Mouse (Mus musculus) lung, embryonic 14.5 days (tissue): ENCODE data around the gene Ccdc96. TPM values are rescaled to one million over a fixed set of nuclear protein-coding genes. Genes with fewer than 3 reads are reported as not detected.

Source experiments
- ATAC-seq: fragments of 200-750 bp; cut with Nextera tagmentation; 2 replicates; pipeline ENCODE4 v1.8.0; 2017; ENCODE audit warnings: mild to moderate bottlenecking, moderate TSS enrichment, moderate library complexity; ENCODE audit not compliant: insufficient read depth
- DNase-seq: peaks from one replicate; pipeline ENCODE4 v3.0.0-alpha.2; 2015
- H3K27ac ChIP-seq: fragments of 300-500 bp; sonication (generic); 2 replicates; pipeline ENCODE4 v1.5.1; 2014; ENCODE audit warnings: low read depth, mild to moderate bottlenecking, moderate library complexity
- H3K27me3 ChIP-seq: fragments of 300-500 bp; sonication (generic); 2 replicates; pipeline ENCODE4 v1.6.1; 2014; ENCODE audit warnings: low read length, control low read depth; ENCODE audit not compliant: insufficient read depth
- H3K36me3 ChIP-seq: fragments of 300-500 bp; sonication (generic); 2 replicates; pipeline ENCODE4 v1.6.1; 2014; ENCODE audit warnings: control low read depth; ENCODE audit not compliant: insufficient read depth
- H3K4me1 ChIP-seq: fragments of 300-500 bp; sonication (generic); 2 replicates; pipeline ENCODE4 v1.6.1; 2014; ENCODE audit warnings: antibody characterized with exemption, control low read depth; ENCODE audit not compliant: insufficient read depth
- H3K4me2 ChIP-seq: fragments of 300-500 bp; sonication (generic); 2 replicates; pipeline ENCODE4 v1.6.1; 2014; ENCODE audit warnings: mild to moderate bottlenecking
- H3K4me3 ChIP-seq: fragments of 300-500 bp; sonication (generic); 2 replicates; pipeline ENCODE4 v1.5.1; 2014; ENCODE audit warnings: low read depth, low read length
- H3K9ac ChIP-seq: fragments of 300-500 bp; sonication (generic); 2 replicates; pipeline ENCODE4 v1.6.1; 2014
- H3K9me3 ChIP-seq: fragments of 300-500 bp; sonication (generic); 2 replicates; pipeline ENCODE4 v1.6.1; 2016; ENCODE audit warnings: low read depth, low read length, control low read depth
- CTCF ChIP-seq: IDR thresholded peaks from 2 replicates; pipeline ENCODE4 v1.5.1; 2016; ENCODE audit warnings: antibody characterized with exemption, low read depth
- WGBS: fragments of 180-500 bp; shearing (Covaris S2); extraction: QIAGEN DNeasy Blood & Tissue Kit; methylation state at CpG from one replicate; pipeline ENCODE4 v1.1.7; 2014; 5-methylcytosine and 5-hydroxymethylcytosine counted together
- polyA plus RNA-seq: library from polyadenylated mRNA; unstranded; fragments of >200 nt; fragmentation: Nextera tagmentation; extraction: Ambion mirVana; gene quantifications from 2 replicates; pipeline ENCODE4 v1.2.1, GENCODE M21; 2014

Ccdc96 gene
- polyA plus RNA-seq, 1 experiment from 2014 or later, result 0.28 TPM

DNA sequence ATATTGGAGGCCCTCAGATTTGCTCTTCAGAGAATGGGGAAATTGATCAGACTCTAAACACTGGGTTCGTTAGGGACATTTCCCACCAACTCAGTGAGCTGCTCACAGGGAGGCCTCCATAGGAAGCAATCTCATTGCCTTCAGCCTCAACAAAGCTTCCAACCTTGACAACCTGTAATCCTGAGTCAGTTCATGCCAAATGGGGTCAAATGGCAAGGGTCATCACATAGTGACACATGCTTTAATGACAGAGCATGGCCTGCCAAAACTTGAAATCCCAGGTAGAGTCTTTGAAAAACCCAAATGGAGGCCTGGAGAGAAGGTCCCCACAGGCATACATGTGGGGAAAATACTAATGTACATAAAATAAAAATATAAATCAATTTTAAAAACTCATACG lies 42.5 kb downstream of the Ccdc96 start:
- TF ChIP-seq CTCF, result no peak

DNA sequence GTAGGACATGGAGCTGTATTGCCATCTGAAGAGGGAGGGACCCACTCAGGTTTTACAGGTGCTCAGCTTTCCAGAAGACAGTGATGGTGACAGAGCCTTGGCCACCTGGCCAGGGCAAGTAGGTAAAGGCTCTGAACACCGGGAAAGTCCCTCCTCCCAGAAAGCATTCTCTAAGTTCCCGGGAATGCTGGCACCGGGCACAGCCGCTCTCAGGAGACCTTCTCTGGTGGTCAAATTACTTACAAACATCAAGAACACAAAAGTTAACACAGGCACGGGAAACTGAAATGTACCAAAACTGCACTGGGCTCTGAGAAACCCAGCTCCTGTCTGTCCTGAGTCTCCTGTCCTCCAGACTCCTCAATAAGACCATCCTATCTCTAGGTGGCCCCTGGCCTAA lies 45.3 kb downstream of the Ccdc96 start:
- peak overlapping the region; percentile 78 for H3K9ac ChIP-seq
- peak overlapping the region; percentile 82 for H3K4me3 ChIP-seq
- no peaks in the 10 kb centered on the region for H3K27me3 ChIP-seq
- DNase-seq (peak; percentile 15), ATAC-seq (peak; percentile 3; the same call in 1 of the 2 replicates)
- peaks cover under 1% of the 10 kb centered on the region; the same call in 1 of the 2 replicates for H3K36me3 ChIP-seq
- TF ChIP-seq CTCF, result no peak
- peak overlapping the region; percentile 87 for H3K4me2 ChIP-seq
- WGBS, result 3% methylated on average over 5 of the region's 5 CpGs
- H3K27ac ChIP-seq, result peak overlapping the region; percentile 73; the same call in 1 of the 2 replicates
- no peaks in the 10 kb centered on the region for H3K9me3 ChIP-seq
- peaks cover 11% of the 10 kb centered on the region for H3K4me1 ChIP-seq

More for the DNA sequence above, 42.5 kb downstream of the Ccdc96 start:
- no peak overlapping the region for H3K4me2 ChIP-seq
- H3K36me3 ChIP-seq, result peaks cover 22% of the 10 kb centered on the region; the same call in 1 of the 2 replicates
- no peaks in the 10 kb centered on the region for H3K9me3 ChIP-seq
- DNase-seq (no peak), ATAC-seq (no peak)
- H3K9ac ChIP-seq, result no peak overlapping the region
- 95% methylated on average over 2 of the region's 2 CpGs for WGBS
- no peak overlapping the region for H3K27ac ChIP-seq
- H3K4me1 ChIP-seq, result peaks cover 11% of the 10 kb centered on the region
- no peaks in the 10 kb centered on the region for H3K27me3 ChIP-seq
- H3K4me3 ChIP-seq, result no peak overlapping the region

DNA sequence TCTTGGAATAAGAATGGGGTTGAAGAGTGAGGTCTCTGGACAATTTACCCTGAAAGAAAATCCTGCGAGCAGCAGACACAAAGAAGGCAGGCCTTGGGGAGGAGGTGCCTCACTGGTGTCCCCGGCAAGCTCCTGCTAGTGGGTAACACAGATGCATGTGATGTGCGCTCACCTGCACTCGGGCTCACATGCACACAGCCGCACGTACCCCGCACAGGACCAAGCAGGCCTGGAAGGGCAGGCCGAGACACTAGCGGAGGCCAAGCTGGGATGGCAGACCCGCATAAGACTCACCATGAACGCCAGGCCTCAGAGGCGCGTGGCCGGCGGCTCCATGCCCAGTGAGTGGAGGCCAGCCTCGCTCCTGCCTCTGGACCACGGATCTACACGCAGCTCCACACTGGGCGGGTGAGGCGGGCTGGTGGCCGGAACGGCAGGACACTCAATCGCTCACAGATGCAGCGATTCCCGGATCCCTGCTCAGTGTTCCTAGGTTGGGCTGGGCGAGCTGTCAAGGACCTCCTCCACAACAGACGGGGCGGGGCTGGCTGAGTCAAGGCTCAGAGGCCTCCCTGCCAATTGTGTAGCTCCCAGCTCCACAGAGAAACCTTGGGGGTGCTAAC lies 45.9 kb downstream of the Ccdc96 start:
- Histone ChIP-seq H3K4me1 (peaks cover 11% of the 10 kb centered on the region), H3K36me3 (no peaks in the 10 kb centered on the region), H3K9me3 (no peaks in the 10 kb centered on the region), H3K27ac (peak overlapping the region; percentile 73), H3K4me2 (peak overlapping the region; percentile 87), H3K9ac (peak overlapping the region; percentile 78), H3K27me3 (no peaks in the 10 kb centered on the region), H3K4me3 (peak overlapping the region; percentile 82)
- ATAC-seq, result peak; percentile 99
- DNase-seq, result peak; percentile 96
- TF ChIP-seq CTCF, result no peak
- WGBS, result 0% methylated on average over 28 of the region's 28 CpGs

DNA sequence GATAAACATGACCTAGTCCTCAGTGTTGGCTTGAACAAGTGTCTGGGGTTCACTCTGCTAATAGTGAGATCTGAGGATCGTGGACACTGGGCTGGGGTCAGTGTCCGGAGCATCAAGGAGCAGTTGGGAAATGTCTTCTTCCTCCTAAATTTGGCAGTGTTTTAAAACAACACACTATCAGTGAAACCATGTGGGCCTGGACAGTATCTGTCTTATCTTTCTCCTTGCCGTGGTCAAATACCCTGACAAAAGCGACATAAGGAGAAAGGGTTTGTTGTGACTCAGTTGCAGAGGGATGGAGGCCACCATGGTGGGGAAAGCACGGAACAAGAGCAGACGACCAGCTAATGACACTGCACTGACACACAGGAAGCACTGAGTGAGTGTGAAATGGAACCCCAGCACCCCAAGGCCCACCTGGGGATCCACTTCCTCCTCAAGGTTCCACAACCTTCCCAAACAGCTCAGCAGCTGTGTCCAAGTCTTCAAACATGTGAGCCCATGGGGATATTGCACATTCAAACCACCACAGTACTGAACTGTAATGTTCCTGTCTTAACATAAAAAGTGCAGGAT lies 50.2 kb downstream of the Ccdc96 start:
- Histone ChIP-seq H3K4me1 (peaks cover 3% of the 10 kb centered on the region; the same call in 1 of the 2 replicates), H3K9me3 (no peaks in the 10 kb centered on the region), H3K9ac (no peak overlapping the region), H3K4me3 (no peak overlapping the region), H3K4me2 (no peak overlapping the region), H3K27me3 (no peaks in the 10 kb centered on the region), H3K27ac (no peak overlapping the region), H3K36me3 (no peaks in the 10 kb centered on the region)
- 55% methylated on average over 6 of the region's 6 CpGs for WGBS
- ATAC-seq (no peak), DNase-seq (no peak)
- no peak for TF ChIP-seq CTCF

DNA sequence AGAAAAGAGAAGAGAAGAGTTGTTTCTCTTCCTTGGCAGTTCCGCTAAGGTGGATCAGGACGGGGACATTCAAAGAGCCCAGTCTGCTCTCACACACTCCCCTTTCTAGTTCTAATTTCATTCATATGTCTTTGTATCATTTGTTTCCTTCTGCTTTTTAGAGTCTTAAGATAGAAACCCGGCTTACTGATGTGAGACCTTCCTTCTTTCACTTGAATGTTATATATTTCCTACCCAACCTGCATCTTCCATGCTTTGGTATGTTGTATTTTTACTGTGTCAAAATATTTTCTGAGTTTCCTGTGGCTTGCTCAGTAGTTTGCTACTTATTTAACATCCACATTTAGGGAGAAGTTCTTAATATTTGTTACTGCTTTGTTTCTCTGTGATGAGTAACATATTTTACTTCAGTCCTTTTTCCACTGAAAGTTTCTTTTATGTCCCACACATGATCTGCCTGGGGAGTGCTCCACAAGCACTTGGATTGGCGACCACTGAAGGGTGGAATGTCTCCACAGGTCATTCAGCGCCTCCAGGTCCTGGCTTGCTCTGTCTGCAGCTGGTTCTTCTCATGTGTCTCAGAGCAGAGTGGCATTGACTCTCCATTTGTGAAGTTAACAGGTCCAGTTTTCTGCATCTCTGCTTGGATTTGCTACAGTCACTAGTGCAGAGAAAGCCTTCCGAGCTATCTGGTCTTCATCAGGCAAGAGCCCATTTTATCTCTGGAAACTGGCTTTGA lies 51.2 kb downstream of the Ccdc96 start:
- Histone ChIP-seq H3K4me3 (no peak overlapping the region), H3K36me3 (no peaks in the 10 kb centered on the region), H3K27me3 (no peaks in the 10 kb centered on the region), H3K9ac (no peak overlapping the region), H3K9me3 (no peaks in the 10 kb centered on the region), H3K4me1 (no peaks in the 10 kb centered on the region), H3K4me2 (no peak overlapping the region), H3K27ac (no peak overlapping the region)
- TF ChIP-seq CTCF, result no peak
- DNase-seq (no peak), ATAC-seq (no peak)
- 73% methylated on average over 6 of the region's 6 CpGs for WGBS

DNA sequence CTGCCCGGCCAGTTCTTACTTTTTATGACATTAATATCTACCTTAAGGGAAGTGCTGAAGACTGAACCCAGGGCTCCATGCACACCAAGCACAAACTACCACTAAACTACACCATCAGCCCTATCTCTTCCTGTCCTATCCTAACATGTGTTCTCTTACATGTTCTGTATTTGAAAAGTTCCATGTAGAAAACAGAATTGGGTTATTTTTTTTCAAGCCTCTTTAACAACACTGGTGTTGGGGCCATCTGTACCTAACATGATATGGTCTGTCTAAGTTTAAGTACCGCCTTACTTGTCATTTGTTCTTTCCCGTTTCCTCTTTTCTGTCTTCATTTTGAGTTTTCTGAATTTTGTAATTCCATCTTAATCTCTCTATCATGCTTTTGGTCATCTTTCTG lies 52.0 kb downstream of the Ccdc96 start:
- Histone ChIP-seq H3K27me3 (no peaks in the 10 kb centered on the region), H3K9ac (no peak overlapping the region), H3K4me1 (no peaks in the 10 kb centered on the region), H3K4me3 (no peak overlapping the region), H3K36me3 (no peaks in the 10 kb centered on the region), H3K4me2 (no peak overlapping the region), H3K27ac (no peak overlapping the region), H3K9me3 (no peaks in the 10 kb centered on the region)
- 87% methylated on average over 3 of the region's 3 CpGs for WGBS
- no peak for DNase-seq
- ATAC-seq, result no peak
- TF ChIP-seq CTCF, result no peak

Other genes starting within 250 kb of the Ccdc96 start
- 17.5 and 20.6 TPM in 2 replicates for gene Sorcs2, start 86.4 kb upstream of the Ccdc96 start, polyA plus RNA-seq
- gene Grpel1, start 19.6 kb upstream of the Ccdc96 start, polyA plus RNA-seq, result 53.1 and 53.2 TPM in 2 replicates
- gene Tada2b, start 303 bp upstream of the Ccdc96 start, polyA plus RNA-seq, result 2.7 and 3.5 TPM in 2 replicates
- gene Tbc1d14, start 108.7 kb downstream of the Ccdc96 start, polyA plus RNA-seq, result 31.1 and 31.3 TPM in 2 replicates
- 23.7 and 25.5 TPM in 2 replicates for gene D5Ertd579e, start 211.4 kb downstream of the Ccdc96 start, polyA plus RNA-seq